Mouse (Mus musculus) bone marrow macrophage, adult 2 months (primary cell): Measurements from ENCODE around the gene Pde4d.

ENCODE experiments used
- CTCF ChIP-seq: IDR thresholded peaks from 2 replicates; pipeline ENCODE4 v1.5.1; 2012; ENCODE audit warnings: low read depth, mild to moderate bottlenecking, low read length, moderate library complexity
- POLR2A ChIP-seq: IDR thresholded peaks from 2 replicates; pipeline ENCODE4 v1.6.1; 2012; ENCODE audit warnings: mild to moderate bottlenecking, low read depth, low read length, borderline replicate concordance

DNA sequence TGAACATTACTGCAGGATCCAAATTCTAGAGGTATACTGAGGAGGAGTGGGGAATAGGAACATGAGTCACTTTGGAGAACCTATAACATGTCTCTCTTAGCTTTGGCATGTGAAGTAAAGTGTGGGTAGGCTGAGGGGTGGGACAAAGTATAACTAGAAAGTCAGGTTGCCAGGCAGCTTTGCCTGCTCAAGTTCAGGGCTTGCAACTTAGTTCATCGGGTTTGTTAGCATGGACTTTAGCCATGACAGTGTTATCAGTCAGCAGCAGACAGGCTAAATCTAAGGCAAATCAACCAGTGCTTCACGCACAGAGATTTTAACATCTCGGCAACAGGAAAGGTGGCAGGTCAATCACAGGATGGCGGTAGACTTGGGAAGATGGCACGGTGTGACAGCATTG lies 12.8 kb downstream of the Pde4d start:
- TF ChIP-seq POLR2A (no peak), CTCF (no peak)
